Mouse (Mus musculus): Measurements from ENCODE around the gene Ybx2.

The Ybx2 gene

GRCm38 (mm10) chr11:69961841-69962240, 26.2 kb downstream of the Ybx2 start:
- DNase-seq (ENCODE audit: low read depth, low spot score): no peak

DNA sequence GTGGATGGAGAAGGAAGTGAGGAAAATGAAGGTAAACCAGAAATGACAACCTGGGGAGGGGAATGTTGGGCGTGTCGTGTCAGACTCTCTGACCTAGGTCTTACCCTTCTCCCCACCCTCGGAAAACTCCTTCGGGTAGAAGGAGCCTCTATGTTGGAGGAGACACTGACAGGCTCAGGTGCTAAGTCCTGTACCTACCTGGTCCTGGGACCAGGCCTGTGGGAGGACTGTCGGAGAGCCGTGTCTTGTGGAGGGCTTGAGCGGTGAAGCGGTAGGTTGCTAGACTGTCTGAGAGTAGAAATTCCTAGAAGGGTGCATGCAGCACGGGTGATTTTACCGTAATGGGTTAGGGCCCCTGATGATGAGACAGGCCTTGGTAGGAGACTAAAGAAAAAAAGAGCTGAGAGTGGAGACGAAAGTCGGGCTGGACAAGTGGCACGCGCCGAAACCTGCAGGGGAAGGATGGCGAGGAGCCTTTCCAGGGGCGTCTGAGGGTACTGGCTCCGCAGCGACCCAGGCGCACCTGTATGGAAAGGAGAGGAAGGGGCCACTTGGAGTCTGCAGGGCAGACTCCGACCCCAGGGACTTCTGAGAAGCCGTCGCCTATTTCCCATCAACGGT, 29.2 kb downstream of the Ybx2 start, which contains the start of gene Cldn7:
Gene Cldn7 (plus strand): TSS at position 130 of the 621 bp plus-strand sequence.
- DNase-seq (ENCODE audit: low read depth, low spot score): no peak

- no peak for DNase-seq (ENCODE audit: low read depth, low spot score)
Measured at GRCm38 (mm10) chr11:69965271-69966005, 29.8 kb downstream of the Ybx2 start.

GRCm38 (mm10) chr11:69966006-69966859, 30.6 kb downstream of the Ybx2 start:
- DNase-seq (ENCODE audit: low read depth, low spot score): peak; percentile 68

DNA sequence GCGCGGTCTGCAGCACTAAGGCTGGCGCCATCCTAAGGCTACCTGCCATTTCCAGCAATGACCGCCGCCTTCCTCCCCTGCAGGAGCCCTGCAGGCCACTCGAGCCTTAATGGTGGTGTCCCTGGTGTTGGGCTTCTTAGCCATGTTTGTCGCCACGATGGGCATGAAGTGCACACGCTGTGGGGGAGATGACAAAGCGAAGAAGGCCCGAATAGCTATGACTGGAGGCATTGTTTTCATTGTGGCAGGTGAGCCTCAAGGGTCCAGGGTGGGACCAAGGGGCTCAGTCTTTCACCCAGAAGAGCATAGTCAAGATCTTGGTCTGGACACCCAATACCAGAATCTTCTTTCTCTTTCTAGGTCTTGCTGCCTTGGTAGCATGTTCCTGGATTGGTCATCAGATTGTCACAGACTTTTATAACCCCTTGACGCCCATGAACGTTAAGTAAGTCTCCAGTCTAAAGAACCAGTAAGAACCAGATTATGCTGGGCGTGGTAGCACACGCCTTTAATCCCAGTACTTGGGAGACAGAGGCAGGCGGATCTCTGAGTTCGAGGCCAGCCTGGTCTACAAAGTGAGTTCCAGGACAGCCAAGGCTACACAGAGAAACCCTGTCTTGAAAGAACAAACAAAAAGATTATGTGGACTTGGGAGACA, 31.4 kb downstream of the Ybx2 start:
- peak; percentile 45 for DNase-seq (ENCODE audit: low read depth, low spot score)

GRCm38 (mm10) chr11:69968793-69969192, 33.2 kb downstream of the Ybx2 start:
- DNase-seq (ENCODE audit: low read depth, low spot score): no peak

DNA sequence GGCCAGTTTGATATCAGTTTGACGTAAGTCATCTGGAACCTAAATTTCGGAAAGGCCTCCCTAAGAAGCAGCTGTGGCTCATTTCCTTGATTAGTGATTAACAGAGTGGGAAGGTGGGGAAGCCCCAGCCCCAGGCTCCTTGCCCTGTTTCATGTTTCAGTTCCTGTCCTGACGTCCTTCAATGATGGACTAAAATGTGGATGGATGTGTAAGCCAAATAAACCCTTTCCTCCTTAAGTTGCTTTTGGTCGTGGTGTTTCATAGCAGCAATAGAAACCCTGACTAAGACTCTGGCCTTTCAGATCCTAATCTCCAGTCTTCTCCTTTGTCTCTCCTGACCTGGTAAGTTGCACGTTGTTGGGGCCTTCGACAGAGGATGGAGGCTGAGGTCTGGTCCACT, 34.6 kb downstream of the Ybx2 start:
- no peak for DNase-seq (ENCODE audit: low read depth, low spot score)

DNA sequence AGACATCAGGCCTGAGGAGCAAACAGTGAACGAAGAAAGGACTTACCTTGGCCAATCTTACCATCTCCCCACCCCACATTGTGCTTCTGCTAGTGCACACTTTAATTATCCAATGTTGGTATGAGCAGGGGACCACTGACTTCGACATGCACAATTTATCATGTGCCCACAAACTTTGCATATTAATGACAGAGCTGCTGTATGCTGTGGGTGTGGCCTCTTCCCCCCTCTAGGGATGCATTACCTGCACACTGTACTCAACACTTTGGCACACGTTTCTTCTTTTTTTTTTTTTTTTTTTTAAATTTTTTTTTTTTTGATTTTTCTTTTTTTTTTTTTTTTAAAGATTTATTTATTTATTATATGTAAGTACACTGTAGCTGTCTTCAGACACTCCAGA, 35.2 kb downstream of the Ybx2 start:
- no peak for DNase-seq (ENCODE audit: low read depth, low spot score)

GRCm38 (mm10) chr11:69974907-69975306, 39.3 kb downstream of the Ybx2 start:
- no peak for DNase-seq (ENCODE audit: low read depth, low spot score)

- no peak for DNase-seq (ENCODE audit: low read depth, low spot score)
Measured at GRCm38 (mm10) chr11:69976271-69976670, 40.7 kb downstream of the Ybx2 start.

DNA sequence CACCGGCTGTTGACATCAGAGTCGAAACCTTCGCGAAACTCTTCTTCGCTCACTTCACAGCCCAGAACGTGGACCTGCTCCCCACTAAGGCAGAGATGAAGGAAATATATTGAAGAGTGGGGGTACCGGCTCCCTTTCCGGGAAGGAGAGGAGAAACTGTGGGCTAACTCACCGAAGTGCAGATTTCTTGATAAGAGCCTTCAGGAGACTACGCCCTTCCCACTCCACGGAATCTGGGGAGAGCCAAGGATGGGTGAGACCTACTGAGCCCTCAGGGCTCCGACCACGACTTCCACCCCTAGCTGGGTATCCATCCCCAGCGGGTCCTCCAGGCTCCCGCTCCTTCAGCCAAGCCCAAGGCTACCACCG, 44.2 kb downstream of the Ybx2 start:
- DNase-seq (ENCODE audit: low read depth, low spot score): no peak

- peak; percentile 100 for DNase-seq (ENCODE audit: low read depth, low spot score)
Measured at GRCm38 (mm10) chr11:69980196-69981140, 44.9 kb downstream of the Ybx2 start.

DNA sequence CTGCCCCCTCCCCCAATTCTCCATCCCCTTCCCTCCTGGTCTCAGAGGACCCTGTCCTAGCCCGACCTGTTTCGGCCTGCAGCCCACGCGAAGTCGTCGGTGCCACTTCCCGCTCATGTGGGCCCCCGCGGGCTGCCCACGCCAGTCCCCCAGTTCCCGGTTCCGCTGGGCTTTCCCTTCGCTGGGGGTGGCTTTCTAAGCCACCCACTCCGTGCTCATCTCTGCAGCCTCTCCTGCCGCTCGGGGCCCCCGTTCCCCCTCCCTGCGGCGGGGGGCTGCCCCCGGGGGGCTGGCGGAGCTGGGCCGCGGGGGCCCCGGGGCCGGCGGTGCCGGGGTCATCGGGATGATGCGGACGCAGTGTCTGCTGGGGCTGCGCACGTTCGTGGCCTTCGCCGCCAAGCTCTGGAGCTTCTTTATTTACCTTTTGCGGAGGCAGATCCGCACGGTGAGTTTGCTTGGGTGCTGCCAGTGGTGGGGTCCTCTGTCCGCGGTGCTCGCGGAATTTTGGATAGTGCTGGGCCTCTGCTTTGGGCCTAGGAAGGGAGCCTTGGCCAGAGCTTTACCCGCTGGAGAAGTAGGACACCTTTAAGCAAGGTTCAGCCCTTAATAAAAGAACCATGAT, 45.7 kb downstream of the Ybx2 start, which contains the start of gene Ctdnep1:
Gene Ctdnep1 (plus strand): TSS at position 16 of the 622 bp plus-strand sequence.
- no peak for DNase-seq (ENCODE audit: low read depth, low spot score)

GRCm38 (mm10) chr11:69982225-69982624, 46.6 kb downstream of the Ybx2 start, which contains the start of gene Elp5:
Gene Elp5 (minus strand): TSS chr11:69982517.
- no peak for DNase-seq (ENCODE audit: low read depth, low spot score)

- no peak for DNase-seq (ENCODE audit: low read depth, low spot score)
Measured at GRCm38 (mm10) chr11:69982877-69983276, 47.3 kb downstream of the Ybx2 start.

DNA sequence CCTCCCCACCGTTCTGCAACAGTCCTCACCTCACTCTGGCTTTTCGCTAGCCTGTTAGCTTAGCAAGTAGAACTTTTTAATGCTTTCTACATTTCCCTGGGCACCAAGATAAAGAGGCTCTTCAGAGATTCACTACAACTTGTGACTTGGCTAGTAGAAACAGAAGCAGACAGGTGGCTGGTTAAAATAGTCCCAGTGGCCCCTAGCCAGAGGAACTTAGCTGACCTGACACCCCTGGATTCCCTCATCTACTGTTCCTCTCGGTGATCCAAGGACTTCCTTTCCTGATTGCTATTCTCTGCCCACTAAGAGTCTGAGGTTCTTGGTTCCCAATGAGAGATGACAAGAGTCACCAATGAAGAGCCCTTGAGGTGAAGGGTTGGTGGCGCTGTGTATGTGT, 47.8 kb downstream of the Ybx2 start:
- DNase-seq (ENCODE audit: low read depth, low spot score): no peak

- no peak for DNase-seq (ENCODE audit: low read depth, low spot score)
Measured at GRCm38 (mm10) chr11:69984431-69984830, 48.8 kb downstream of the Ybx2 start.

DNA sequence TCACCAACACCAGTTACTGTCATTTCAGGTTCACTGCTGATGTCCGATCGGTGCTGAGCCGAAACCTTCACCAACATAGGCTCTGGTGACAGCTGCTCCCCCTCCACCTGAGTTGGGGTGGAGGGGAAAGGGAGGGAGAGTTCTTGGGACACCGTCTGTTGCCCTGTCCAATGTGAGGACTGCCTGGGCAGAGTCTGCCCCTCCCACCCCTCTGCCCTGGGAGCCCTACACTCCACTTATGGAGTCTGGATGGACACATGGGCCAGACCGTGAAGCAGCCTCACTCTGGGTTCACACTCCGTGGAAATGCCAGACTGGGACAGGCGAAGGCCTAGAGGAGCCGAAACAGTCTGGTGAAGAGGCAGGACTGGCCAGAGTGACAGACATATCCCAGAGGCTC, 54.4 kb downstream of the Ybx2 start:
- no peak for DNase-seq (ENCODE audit: low read depth, low spot score)

Data from R1 (cell line).